Mouse (Mus musculus) heart, adult 2 months (tissue): ENCODE measurements at regions not wholly inside any gene's neighbourhood (a gene's known extent, or its start where the extent isn't known, plus 50 kb on each side); places are given as distances from the start of the nearest gene placed in this dataset.

Experiments
- DNase-seq, 2 experiments: peaks; one replicate each; pipeline ENCODE4 v3.0.0; 2021
- H3K27ac ChIP-seq: fragments of 200-600 bp; 2 replicates; pipeline ENCODE4 v1.8.1; 2022
- H3K27me3 ChIP-seq: fragments of 200-500 bp; 2 replicates; pipeline ENCODE4 v1.6.1; 2012; ENCODE audit warnings: mild to moderate bottlenecking, low read length, inconsistent platforms, mixed read lengths; ENCODE audit not compliant: control insufficient read depth, insufficient read depth
- H3K36me3 ChIP-seq: fragments of 200-500 bp; 2 replicates; pipeline ENCODE4 v1.6.1; 2012; ENCODE audit warnings: low read length, inconsistent platforms; ENCODE audit not compliant: control insufficient read depth, insufficient read depth
- H3K4me1 ChIP-seq: fragments of 200-500 bp; 2 replicates; pipeline ENCODE4 v1.6.1; 2011; ENCODE audit warnings: low read length; ENCODE audit not compliant: control insufficient read depth, insufficient read depth
- H3K4me3 ChIP-seq: fragments of 200-600 bp; 2 replicates; pipeline ENCODE4 v1.8.1; 2022
- H3K79me2 ChIP-seq: fragments of 200-500 bp; replicated peaks from 2 replicates; pipeline ENCODE4 v1.6.1; 2012; ENCODE audit warnings: mild to moderate bottlenecking, inconsistent platforms, low read length, moderate library complexity, mixed read lengths; ENCODE audit not compliant: control insufficient read depth, insufficient read depth
- H3K9ac ChIP-seq: fragments of 200-500 bp; 2 replicates; pipeline ENCODE4 v1.6.1; 2012; ENCODE audit warnings: low read depth, mild to moderate bottlenecking, control low read depth, inconsistent platforms, low read length, mixed read lengths
- CTCF ChIP-seq: fragments of 200-600 bp; IDR thresholded peaks from 2 replicates; pipeline ENCODE4 v1.8.1; 2022; ENCODE audit warnings: antibody characterized with exemption, mild to moderate bottlenecking, moderate library complexity
- EP300 ChIP-seq: fragments of 200-500 bp; IDR thresholded peaks from 2 replicates; pipeline ENCODE4 v1.6.1; 2011; ENCODE audit warnings: low read depth, low read length, control low read depth; ENCODE audit not compliant: insufficient read depth
- POLR2A ChIP-seq: fragments of 200-500 bp; IDR thresholded peaks from 2 replicates; pipeline ENCODE4 v1.6.1; 2011; ENCODE audit warnings: mild to moderate bottlenecking, low read depth, low read length, control low read depth; ENCODE audit not compliant: insufficient read depth
- WGBS: fragments of 180-500 bp; shearing (Covaris S2); methylation state at CpG from one replicate; pipeline ENCODE4 v1.1.7; 2018; 5-methylcytosine and 5-hydroxymethylcytosine counted together
- intact Hi-C: fragments of 180-260 bp; cut with DNase I; formaldehyde crosslinking; loops from one replicate; pipeline ENCODE4 v1.15.1; 2025

GRCm38 (mm10) chr2:82573841-82574240, 369.6 kb upstream of the Fsip2 start:
- DNase-seq: no peak
- no peaks in the 10 kb centered on the region for H3K4me1 ChIP-seq
- no peaks in the 10 kb centered on the region for H3K36me3 ChIP-seq
- intact Hi-C loops: loop anchor here (5.0 kb wide), 1 partner anchor 507 kb away; no protein-coding TSS in a partner anchor
- 85% methylated on average over 1 of the region's 1 CpGs for whole genome bisulfite sequencing
- no peaks in the 10 kb centered on the region for H3K27me3 ChIP-seq
- H3K79me2 ChIP-seq: no peaks in the 10 kb centered on the region
- TF ChIP-seq POLR2A (no peak), EP300 (no peak), CTCF (no peak)
- H3K27ac ChIP-seq: no peak overlapping the region
- no peak overlapping the region for H3K9ac ChIP-seq
- H3K4me3 ChIP-seq: no peak overlapping the region

- TF ChIP-seq EP300: no peak
- no peak for TF ChIP-seq CTCF
- TF ChIP-seq POLR2A: no peak
Observed at GRCm38 (mm10) chr2:82579665-82580064, 363.8 kb upstream of the Fsip2 start.

GRCm38 (mm10) chr2:82616185-82616584, 327.2 kb upstream of the Fsip2 start:
- no peak for TF ChIP-seq CTCF
- no peak for TF ChIP-seq EP300
- TF ChIP-seq POLR2A: no peak
- H3K36me3 ChIP-seq: no peaks in the 10 kb centered on the region
- H3K9ac ChIP-seq: no peak overlapping the region
- H3K79me2 ChIP-seq: no peaks in the 10 kb centered on the region
- WGBS: 75% methylated on average over 3 of the region's 3 CpGs
- H3K4me3 ChIP-seq: no peak overlapping the region
- H3K27ac ChIP-seq: no peak overlapping the region
- DNase-seq: no peak
- intact Hi-C loops: no loop called here
- no peaks in the 10 kb centered on the region for H3K27me3 ChIP-seq
- no peaks in the 10 kb centered on the region for H3K4me1 ChIP-seq

More at GRCm38 (mm10) chr2:82579665-82580064, 363.8 kb upstream of the Fsip2 start:
- intact Hi-C loops: no loop called here
- DNase-seq: no peak
- no peak overlapping the region for H3K27ac ChIP-seq
- 71% methylated on average over 1 of the region's 1 CpGs for WGBS
- H3K4me1 ChIP-seq: no peaks in the 10 kb centered on the region
- no peaks in the 10 kb centered on the region for H3K79me2 ChIP-seq
- no peaks in the 10 kb centered on the region for H3K27me3 ChIP-seq
- no peak overlapping the region for H3K4me3 ChIP-seq
- H3K36me3 ChIP-seq: no peaks in the 10 kb centered on the region
- no peak overlapping the region for H3K9ac ChIP-seq

GRCm38 (mm10) chr2:82620553-82620952, 322.9 kb upstream of the Fsip2 start:
- H3K79me2 ChIP-seq: no peaks in the 10 kb centered on the region
- H3K36me3 ChIP-seq: no peaks in the 10 kb centered on the region
- no peaks in the 10 kb centered on the region for H3K27me3 ChIP-seq
- H3K9ac ChIP-seq: no peak overlapping the region
- H3K4me3 ChIP-seq: no peak overlapping the region
- H3K4me1 ChIP-seq: no peaks in the 10 kb centered on the region
- 58% methylated on average over 1 of the region's 1 CpGs for WGBS
- no peak overlapping the region for H3K27ac ChIP-seq
- intact Hi-C loops: no loop called here
- no peak for TF ChIP-seq EP300
- no peak for TF ChIP-seq POLR2A
- TF ChIP-seq CTCF: no peak
- no peak for DNase-seq

GRCm38 (mm10) chr2:82644428-82644827, 299.0 kb upstream of the Fsip2 start:
- H3K79me2 ChIP-seq: no peaks in the 10 kb centered on the region
- intact Hi-C loops: no loop called here
- H3K4me3 ChIP-seq: no peak overlapping the region
- no peaks in the 10 kb centered on the region for H3K4me1 ChIP-seq
- WGBS: 72% methylated on average over 1 of the region's 1 CpGs
- DNase-seq: no peak
- no peak overlapping the region for H3K27ac ChIP-seq
- no peaks in the 10 kb centered on the region for H3K27me3 ChIP-seq
- TF ChIP-seq CTCF (no peak), EP300 (no peak), POLR2A (no peak)
- no peaks in the 10 kb centered on the region for H3K36me3 ChIP-seq
- H3K9ac ChIP-seq: no peak overlapping the region
